Mouse (Mus musculus): ENCODE results near the gene Slc36a3.

- TF ChIP-seq CTCF (IDR thresholded peaks at IDR 0.05; ENCODE audit: low read depth) = no peak
- TF ChIP-seq EP300 (IDR thresholded peaks at IDR 0.05; ENCODE audit: low read depth) = no peak
Measured at GRCm38 (mm10) chr11:55197740-55198510, 46.4 kb upstream of the Slc36a3 start.
